Mouse (Mus musculus) heart, adult 18-20 months (tissue): Measurements from ENCODE around the gene Gm5941. TPM values are rescaled to one million over a fixed set of nuclear protein-coding genes. Genes with fewer than 3 reads are reported as not detected.
"Not testable (repeated sequence)": the region's sequence is repeated elsewhere in the genome, so short reads cannot be mapped to it uniquely, and the experiment has no call there.

Experiments used
- DNase-seq, 2 experiments: peaks; one replicate each; pipeline ENCODE4 v3.0.0; 2021 to 2022; ENCODE audit warnings: mixed read lengths in 1 of 2
- long read RNA-seq, 2 experiments: library from polyadenylated mRNA; stranded (forward); transcript quantifications; one replicate each; pipeline ENCODE4 v2.0.0; 2021
- total RNA-seq, 2 experiments: library from RNA; stranded (reverse); gene quantifications; 2 replicates each; pipeline ENCODE4 v1.2.3; 2021

Gm5941 gene
- total RNA-seq = not detected
- long read RNA-seq, experiment 1 = 0 reads
- long read RNA-seq, experiment 2 = 0 reads

GRCm38 (mm10) chrX:92489649-92490048 lies at the start of gene Gm5941:
Gene Gm5941 (plus strand): TSS chrX:92489949.
- not testable (repeated sequence) for DNase-seq

GRCm38 (mm10) chrX:92460496-92460895 lies 29.3 kb upstream of the Gm5941 start:
- no peak for DNase-seq

GRCm38 (mm10) chrX:92464773-92465172 lies 25.0 kb upstream of the Gm5941 start:
- no peak for DNase-seq

GRCm38 (mm10) chrX:92498254-92498653 lies 8.5 kb downstream of the Gm5941 start:
- no peak for DNase-seq

- DNase-seq = no peak
Observed at GRCm38 (mm10) chrX:92527826-92528225, 38.1 kb downstream of the Gm5941 start.

Other genes with a start within 250 kb of the Gm5941 start
- not detected for gene Mageb18, start 109.6 kb downstream of the Gm5941 start, total RNA-seq